Mouse (Mus musculus): Measurements from ENCODE around the gene Atad3a. TPM values are rescaled to one million over a fixed set of nuclear protein-coding genes. Genes with fewer than 3 reads are reported as not detected.
A peak's percentile ranks its signal among the peaks of the same experiment; 100 is the strongest.

Gene Atad3a
- total and polyA plus RNA-seq, 3 experiments, result 133 to 216 (median 154) TPM

GRCm38 (mm10) chr4:155807841-155808240, 46.9 kb upstream of the Atad3a start:
- no peak for TF ChIP-seq RCOR1 (conservative IDR thresholded peaks at IDR 0.05; ENCODE audit: low read depth, low read length)
- TF ChIP-seq SIN3A (IDR thresholded peaks at IDR 0.05; ENCODE audit: low read length), result no peak
- TF ChIP-seq NRF1 (IDR thresholded peaks at IDR 0.05; ENCODE audit: low read depth, low read length), result no peak
- TF ChIP-seq NELFE (IDR thresholded peaks at IDR 0.05; ENCODE audit: low read depth, low read length), result no peak
- no peak for TF ChIP-seq MAX (IDR thresholded peaks at IDR 0.05; ENCODE audit: low read length)
- no peak for TF ChIP-seq POLR2AphosphoS2 (IDR thresholded peaks at IDR 0.05; ENCODE audit: low read depth, low read length)
- TF ChIP-seq PAX5 (IDR thresholded peaks at IDR 0.05; ENCODE audit: low read length), result no peak
- no peak for TF ChIP-seq MAZ (IDR thresholded peaks at IDR 0.05; ENCODE audit: low read depth, low read length)
- no peak overlapping the region for H3K27ac ChIP-seq (ENCODE audit: insufficient read depth, low read depth)

GRCm38 (mm10) chr4:155803340-155804041, 42.6 kb upstream of the Atad3a start:
- no peaks in the 10 kb centered on the region for H3K9me3 ChIP-seq (replicated peaks; ENCODE audit: low read length)
- peak overlapping the region; percentile 97; the same call in 1 of the 2 replicates for H3K4me2 ChIP-seq (ENCODE audit: insufficient read depth, low read depth, poor library complexity, severe bottlenecking)
- in situ Hi-C loops (cut with MboI; ENCODE audit: low pct_ligation_motif_present, low pct_unique_long_range_greater_than_20kb, low sequenced_read_pairs) (no loop called here), dilution Hi-C loops (cut with MboI; ENCODE audit: extremely low pct_ligation_motif_present, extremely low pct_unique_long_range_greater_than_20kb, low sequenced_read_pairs) (no loop called here)
- peaks cover 22 to 35% of the 10 kb centered on the region in 2 experiments for H3K36me3 ChIP-seq (replicated peaks in 1 of 2; ENCODE audit: control insufficient read depth in 1 of 2, insufficient read depth in 1 of 2, low read length in 1 of 2)
- DNase-seq (ENCODE audit: extremely low read depth), result peak; percentile 97
- peaks cover 6% of the 10 kb centered on the region for H3K27me3 ChIP-seq (replicated peaks)
- H3K4me3 ChIP-seq (replicated peaks in 1 of 3; ENCODE audit: low read depth in 2 of 3, low read length in 2 of 3, poor library complexity in 1 of 3), result peak overlapping the region; percentile 83 to 98 (median 94)
- H3K4me1 ChIP-seq (ENCODE audit: control insufficient read depth in 1 of 2, insufficient read depth in 2 of 2), result peaks cover 10 to 22% of the 10 kb centered on the region in 2 experiments
- peak overlapping the region; percentile 39 for H3K27ac ChIP-seq (ENCODE audit: insufficient read depth, low read depth)
- H3K9ac ChIP-seq (ENCODE audit: insufficient read depth, low read depth), result peak overlapping the region; percentile 71
- peaks cover 28% of the 10 kb centered on the region for H3K79me2 ChIP-seq (replicated peaks; ENCODE audit: control insufficient read depth, extremely low read depth, insufficient read depth, poor library complexity, severe bottlenecking)
- TF ChIP-seq UBTF (IDR thresholded peaks at IDR 0.05; ENCODE audit: low read depth, low read length) (peak; percentile 76; the same call in 1 of the 2 replicates), POLR2A (IDR thresholded peaks at IDR 0.05; ENCODE audit: low read depth, low read length) (peak; percentile 83), GABPA (IDR thresholded peaks at IDR 0.05; ENCODE audit: insufficient replicate concordance, low read depth, low read length) (no peak; the same call in 1 of the 2 replicates), CHD1 (IDR thresholded peaks at IDR 0.05; ENCODE audit: low read depth, low read length) (no peak; the same call in 1 of the 2 replicates), TCF12 (IDR thresholded peaks at IDR 0.05; ENCODE audit: low read depth, low read length) (peak; percentile 91), POLR2AphosphoS2 (IDR thresholded peaks at IDR 0.05; ENCODE audit: low read depth, low read length) (no peak; the same call in 1 of the 2 replicates), NELFE (IDR thresholded peaks at IDR 0.05; ENCODE audit: low read depth, low read length) (peak; percentile 57), USF1 (IDR thresholded peaks at IDR 0.05; ENCODE audit: low read depth, low read length) (no peak), ZMIZ1 (IDR thresholded peaks at IDR 0.05; ENCODE audit: low read depth, low read length) (no peak), MYC (IDR thresholded peaks at IDR 0.05; ENCODE audit: low read depth, low read length) (peak; percentile 89), NRF1 (IDR thresholded peaks at IDR 0.05; ENCODE audit: low read depth, low read length) (no peak; the same call in 1 of the 2 replicates), ZKSCAN1 (IDR thresholded peaks at IDR 0.05; ENCODE audit: borderline replicate concordance, low read depth, low read length) (no peak), CTCF (conservative IDR thresholded peaks at IDR 0.05 in 1 of 2, IDR thresholded peaks at IDR 0.05 in 1 of 2; ENCODE audit: low read depth in 2 of 2, low read length in 2 of 2) (no peak), USF2 (conservative IDR thresholded peaks at IDR 0.05; ENCODE audit: low read depth, low read length) (no peak), JUN (IDR thresholded peaks at IDR 0.05; ENCODE audit: insufficient read depth, low read depth, low read length) (no peak), KAT2A (IDR thresholded peaks at IDR 0.05; ENCODE audit: insufficient replicate concordance, low read length) (peak; percentile 90; the same call in 1 of the 2 replicates), EP300 (IDR thresholded peaks at IDR 0.05; ENCODE audit: low read length) (no peak), SMC3 (IDR thresholded peaks at IDR 0.05; ENCODE audit: low read depth, low read length) (no peak), MAFK (IDR thresholded peaks at IDR 0.05; ENCODE audit: insufficient replicate concordance, low read length) (no peak; the same call in 1 of the 2 replicates), BHLHE40 (IDR thresholded peaks at IDR 0.05; ENCODE audit: low read depth, low read length) (peak; percentile 55), ZC3H11A (IDR thresholded peaks at IDR 0.05; ENCODE audit: low read depth, low read length) (no peak), MAZ (IDR thresholded peaks at IDR 0.05; ENCODE audit: low read depth, low read length) (no peak), CHD2 (IDR thresholded peaks at IDR 0.05; ENCODE audit: low read length) (peak; percentile 97), E2F4 (IDR thresholded peaks at IDR 0.05; ENCODE audit: insufficient replicate concordance, low read depth, low read length) (0 out of 2 replicates have a peak, but pooled peaks have one; percentile 59), RCOR1 (conservative IDR thresholded peaks at IDR 0.05; ENCODE audit: low read depth, low read length) (no peak), MXI1 (IDR thresholded peaks at IDR 0.05; ENCODE audit: low read depth, low read length) (peak; percentile 85), TBP (conservative IDR thresholded peaks at IDR 0.05; ENCODE audit: low read depth, low read length) (peak; percentile 91), JUND (conservative IDR thresholded peaks at IDR 0.05; ENCODE audit: low read depth, low read length) (no peak), SIN3A (IDR thresholded peaks at IDR 0.05; ENCODE audit: low read length) (peak; percentile 87)

More at GRCm38 (mm10) chr4:155807841-155808240, 46.9 kb upstream of the Atad3a start:
- Histone ChIP-seq H3K36me3 (replicated peaks in 1 of 2; ENCODE audit: control insufficient read depth in 1 of 2, insufficient read depth in 1 of 2, low read length in 1 of 2) (peaks cover 48 to 62% of the 10 kb centered on the region in 2 experiments), H3K27me3 (replicated peaks) (no peaks in the 10 kb centered on the region), H3K4me1 (ENCODE audit: control insufficient read depth in 1 of 2, insufficient read depth in 2 of 2) (peaks cover 10 to 30% of the 10 kb centered on the region in 2 experiments), H3K4me2 (ENCODE audit: insufficient read depth, low read depth, poor library complexity, severe bottlenecking) (no peak overlapping the region), H3K4me3 (replicated peaks in 1 of 3; ENCODE audit: low read depth in 2 of 3, low read length in 2 of 3, poor library complexity in 1 of 3) (no peak overlapping the region), H3K79me2 (replicated peaks; ENCODE audit: control insufficient read depth, extremely low read depth, insufficient read depth, poor library complexity, severe bottlenecking) (peaks cover 32% of the 10 kb centered on the region), H3K9ac (ENCODE audit: insufficient read depth, low read depth) (no peak overlapping the region), H3K9me3 (replicated peaks; ENCODE audit: low read length) (no peaks in the 10 kb centered on the region)
- dilution Hi-C loops (cut with MboI; ENCODE audit: extremely low pct_ligation_motif_present, extremely low pct_unique_long_range_greater_than_20kb, low sequenced_read_pairs) (no loop called here), in situ Hi-C loops (cut with MboI; ENCODE audit: low pct_ligation_motif_present, low pct_unique_long_range_greater_than_20kb, low sequenced_read_pairs) (no loop called here)
- DNase-seq (ENCODE audit: extremely low read depth), result no peak
